Mouse (Mus musculus): ENCODE measurements at regions not wholly inside any gene's neighbourhood (a gene's known extent, or its start where the extent isn't known, plus 50 kb on each side); places are given as distances from the start of the nearest gene placed in this dataset.

- no peak overlapping the region for H3K4me3 ChIP-seq (ENCODE audit: insufficient read depth, low read length)
- no peak overlapping the region for H3K27ac ChIP-seq (ENCODE audit: insufficient read depth, low read length)
- no peaks in the 10 kb centered on the region for H3K4me1 ChIP-seq (ENCODE audit: control insufficient read depth, insufficient read depth, low read length)
- TF ChIP-seq POLR2A (IDR thresholded peaks at IDR 0.05; ENCODE audit: extremely low read depth, insufficient read depth, low read length) (no peak), CTCF (IDR thresholded peaks at IDR 0.05; ENCODE audit: extremely low read depth, insufficient read depth, low read length) (no peak)
These were observed 243.5 kb upstream of the P2ry1 start for GRCm38 (mm10) chr3:60759046-60759445.

- Histone ChIP-seq H3K27ac (ENCODE audit: insufficient read depth, low read length) (no peak overlapping the region), H3K4me3 (ENCODE audit: insufficient read depth, low read length) (no peak overlapping the region), H3K4me1 (ENCODE audit: control insufficient read depth, insufficient read depth, low read length) (no peaks in the 10 kb centered on the region)
- TF ChIP-seq CTCF (IDR thresholded peaks at IDR 0.05; ENCODE audit: extremely low read depth, insufficient read depth, low read length), result peak; percentile 59
- no peak for TF ChIP-seq POLR2A (IDR thresholded peaks at IDR 0.05; ENCODE audit: extremely low read depth, insufficient read depth, low read length)
These were observed 239.7 kb upstream of the P2ry1 start for GRCm38 (mm10) chr3:60762874-60763273.

- TF ChIP-seq POLR2A (IDR thresholded peaks at IDR 0.05; ENCODE audit: extremely low read depth, insufficient read depth, low read length), result no peak
- no peak for TF ChIP-seq CTCF (IDR thresholded peaks at IDR 0.05; ENCODE audit: extremely low read depth, insufficient read depth, low read length)
- Histone ChIP-seq H3K4me1 (ENCODE audit: control insufficient read depth, insufficient read depth, low read length) (no peaks in the 10 kb centered on the region), H3K4me3 (ENCODE audit: insufficient read depth, low read length) (no peak overlapping the region), H3K27ac (ENCODE audit: insufficient read depth, low read length) (no peak overlapping the region)
These were observed 237.5 kb upstream of the P2ry1 start for GRCm38 (mm10) chr3:60765079-60765478.

GRCm38 (mm10) chr3:60768996-60769395, 233.6 kb upstream of the P2ry1 start:
- H3K27ac ChIP-seq (ENCODE audit: insufficient read depth, low read length), result no peak overlapping the region
- TF ChIP-seq POLR2A (IDR thresholded peaks at IDR 0.05; ENCODE audit: extremely low read depth, insufficient read depth, low read length) (no peak), CTCF (IDR thresholded peaks at IDR 0.05; ENCODE audit: extremely low read depth, insufficient read depth, low read length) (no peak)
- H3K4me3 ChIP-seq (ENCODE audit: insufficient read depth, low read length), result no peak overlapping the region
- H3K4me1 ChIP-seq (ENCODE audit: control insufficient read depth, insufficient read depth, low read length), result no peaks in the 10 kb centered on the region

GRCm38 (mm10) chr3:60771866-60772265, 230.7 kb upstream of the P2ry1 start:
- no peak overlapping the region for H3K4me3 ChIP-seq (ENCODE audit: insufficient read depth, low read length)
- H3K27ac ChIP-seq (ENCODE audit: insufficient read depth, low read length), result no peak overlapping the region
- no peak for TF ChIP-seq POLR2A (IDR thresholded peaks at IDR 0.05; ENCODE audit: extremely low read depth, insufficient read depth, low read length)
- TF ChIP-seq CTCF (IDR thresholded peaks at IDR 0.05; ENCODE audit: extremely low read depth, insufficient read depth, low read length), result no peak
- no peaks in the 10 kb centered on the region for H3K4me1 ChIP-seq (ENCODE audit: control insufficient read depth, insufficient read depth, low read length)

GRCm38 (mm10) chr3:60773383-60773782, 229.2 kb upstream of the P2ry1 start:
- Histone ChIP-seq H3K27ac (ENCODE audit: insufficient read depth, low read length) (no peak overlapping the region), H3K4me3 (ENCODE audit: insufficient read depth, low read length) (no peak overlapping the region), H3K4me1 (ENCODE audit: control insufficient read depth, insufficient read depth, low read length) (no peaks in the 10 kb centered on the region)
- no peak for TF ChIP-seq POLR2A (IDR thresholded peaks at IDR 0.05; ENCODE audit: extremely low read depth, insufficient read depth, low read length)
- no peak for TF ChIP-seq CTCF (IDR thresholded peaks at IDR 0.05; ENCODE audit: extremely low read depth, insufficient read depth, low read length)

- Histone ChIP-seq H3K4me3 (ENCODE audit: insufficient read depth, low read length) (no peak overlapping the region), H3K4me1 (ENCODE audit: control insufficient read depth, insufficient read depth, low read length) (no peaks in the 10 kb centered on the region), H3K27ac (ENCODE audit: insufficient read depth, low read length) (no peak overlapping the region)
- TF ChIP-seq POLR2A (IDR thresholded peaks at IDR 0.05; ENCODE audit: extremely low read depth, insufficient read depth, low read length) (no peak), CTCF (IDR thresholded peaks at IDR 0.05; ENCODE audit: extremely low read depth, insufficient read depth, low read length) (no peak)
These were observed 217.3 kb upstream of the P2ry1 start for GRCm38 (mm10) chr3:60785137-60785875.

GRCm38 (mm10) chr3:60787989-60788388, 214.6 kb upstream of the P2ry1 start:
- Histone ChIP-seq H3K27ac (ENCODE audit: insufficient read depth, low read length) (no peak overlapping the region), H3K4me3 (ENCODE audit: insufficient read depth, low read length) (no peak overlapping the region), H3K4me1 (ENCODE audit: control insufficient read depth, insufficient read depth, low read length) (no peaks in the 10 kb centered on the region)
- TF ChIP-seq CTCF (IDR thresholded peaks at IDR 0.05; ENCODE audit: extremely low read depth, insufficient read depth, low read length) (no peak), POLR2A (IDR thresholded peaks at IDR 0.05; ENCODE audit: extremely low read depth, insufficient read depth, low read length) (no peak)

- H3K27ac ChIP-seq (ENCODE audit: insufficient read depth, low read length), result no peak overlapping the region
- no peak for TF ChIP-seq CTCF (IDR thresholded peaks at IDR 0.05; ENCODE audit: extremely low read depth, insufficient read depth, low read length)
- TF ChIP-seq POLR2A (IDR thresholded peaks at IDR 0.05; ENCODE audit: extremely low read depth, insufficient read depth, low read length), result no peak
- H3K4me3 ChIP-seq (ENCODE audit: insufficient read depth, low read length), result no peak overlapping the region
- no peaks in the 10 kb centered on the region for H3K4me1 ChIP-seq (ENCODE audit: control insufficient read depth, insufficient read depth, low read length)
These were observed 213.2 kb upstream of the P2ry1 start for GRCm38 (mm10) chr3:60789441-60789840.

GRCm38 (mm10) chr3:60792166-60792565, 210.4 kb upstream of the P2ry1 start:
- Histone ChIP-seq H3K4me1 (ENCODE audit: control insufficient read depth, insufficient read depth, low read length) (no peaks in the 10 kb centered on the region), H3K27ac (ENCODE audit: insufficient read depth, low read length) (no peak overlapping the region), H3K4me3 (ENCODE audit: insufficient read depth, low read length) (no peak overlapping the region)
- TF ChIP-seq POLR2A (IDR thresholded peaks at IDR 0.05; ENCODE audit: extremely low read depth, insufficient read depth, low read length) (no peak), CTCF (IDR thresholded peaks at IDR 0.05; ENCODE audit: extremely low read depth, insufficient read depth, low read length) (no peak)

Data from cortical plate, adult 2 months (tissue).